Mouse (Mus musculus) midbrain, embryonic 16.5 days (tissue): Measurements from ENCODE around the gene Smarcd3. TPM values are rescaled to one million over a fixed set of nuclear protein-coding genes. Genes with fewer than 3 reads are reported as not detected.

Experiments used
- ATAC-seq: fragments of 200-750 bp; cut with Nextera tagmentation; 2 replicates; pipeline ENCODE4 v1.8.0; 2017; ENCODE audit warnings: moderate TSS enrichment
- H3K27ac ChIP-seq: fragments of 300-500 bp; sonication (generic); 2 replicates; pipeline ENCODE4 v1.5.1; 2014; ENCODE audit warnings: mild to moderate bottlenecking, low read length, mixed read lengths
- H3K27me3 ChIP-seq: fragments of 300-500 bp; sonication (generic); 2 replicates; pipeline ENCODE4 v1.6.1; 2014; ENCODE audit warnings: low read depth, low read length, mixed read lengths; ENCODE audit not compliant: control insufficient read depth, insufficient read depth
- H3K36me3 ChIP-seq: fragments of 300-500 bp; sonication (generic); 2 replicates; pipeline ENCODE4 v1.6.1; 2014; ENCODE audit warnings: mild to moderate bottlenecking, low read length, moderate library complexity, mixed read lengths; ENCODE audit not compliant: control insufficient read depth, insufficient read depth
- H3K4me1 ChIP-seq: fragments of 300-500 bp; sonication (generic); 2 replicates; pipeline ENCODE4 v1.6.1; 2014; ENCODE audit warnings: mild to moderate bottlenecking, low read length, mixed read lengths; ENCODE audit not compliant: control insufficient read depth, insufficient read depth
- H3K4me2 ChIP-seq: fragments of 300-500 bp; sonication (generic); 2 replicates; pipeline ENCODE4 v1.6.1; 2014; ENCODE audit warnings: mild to moderate bottlenecking, low read length, mixed read lengths
- H3K4me3 ChIP-seq: fragments of 300-500 bp; sonication (generic); 2 replicates; pipeline ENCODE4 v1.5.1; 2014; ENCODE audit warnings: low read depth, mild to moderate bottlenecking, low read length, moderate library complexity, mixed read lengths
- H3K9ac ChIP-seq: fragments of 300-500 bp; sonication (generic); 2 replicates; pipeline ENCODE4 v1.6.1; 2014; ENCODE audit warnings: low read depth, low read length, mixed read lengths
- H3K9me3 ChIP-seq: fragments of 300-500 bp; sonication (generic); replicated peaks from 2 replicates; pipeline ENCODE4 v1.6.1; 2014; ENCODE audit warnings: mild to moderate bottlenecking, low read length, mixed read lengths; ENCODE audit not compliant: control insufficient read depth, poor library complexity, severe bottlenecking
- WGBS: fragments of 180-500 bp; shearing (Covaris S2); extraction: QIAGEN DNeasy Blood & Tissue Kit; methylation state at CpG from one replicate; pipeline ENCODE4 v1.1.7; 2014; 5-methylcytosine and 5-hydroxymethylcytosine counted together
- polyA plus RNA-seq: library from polyadenylated mRNA; unstranded; fragments of >200 nt; fragmentation: Nextera tagmentation; extraction: Ambion mirVana; gene quantifications from 2 replicates; pipeline ENCODE4 v1.2.1, GENCODE M21; 2015

Gene Smarcd3
- polyA plus RNA-seq, 1 experiment from 2014 or later, result 192 TPM

DNA sequence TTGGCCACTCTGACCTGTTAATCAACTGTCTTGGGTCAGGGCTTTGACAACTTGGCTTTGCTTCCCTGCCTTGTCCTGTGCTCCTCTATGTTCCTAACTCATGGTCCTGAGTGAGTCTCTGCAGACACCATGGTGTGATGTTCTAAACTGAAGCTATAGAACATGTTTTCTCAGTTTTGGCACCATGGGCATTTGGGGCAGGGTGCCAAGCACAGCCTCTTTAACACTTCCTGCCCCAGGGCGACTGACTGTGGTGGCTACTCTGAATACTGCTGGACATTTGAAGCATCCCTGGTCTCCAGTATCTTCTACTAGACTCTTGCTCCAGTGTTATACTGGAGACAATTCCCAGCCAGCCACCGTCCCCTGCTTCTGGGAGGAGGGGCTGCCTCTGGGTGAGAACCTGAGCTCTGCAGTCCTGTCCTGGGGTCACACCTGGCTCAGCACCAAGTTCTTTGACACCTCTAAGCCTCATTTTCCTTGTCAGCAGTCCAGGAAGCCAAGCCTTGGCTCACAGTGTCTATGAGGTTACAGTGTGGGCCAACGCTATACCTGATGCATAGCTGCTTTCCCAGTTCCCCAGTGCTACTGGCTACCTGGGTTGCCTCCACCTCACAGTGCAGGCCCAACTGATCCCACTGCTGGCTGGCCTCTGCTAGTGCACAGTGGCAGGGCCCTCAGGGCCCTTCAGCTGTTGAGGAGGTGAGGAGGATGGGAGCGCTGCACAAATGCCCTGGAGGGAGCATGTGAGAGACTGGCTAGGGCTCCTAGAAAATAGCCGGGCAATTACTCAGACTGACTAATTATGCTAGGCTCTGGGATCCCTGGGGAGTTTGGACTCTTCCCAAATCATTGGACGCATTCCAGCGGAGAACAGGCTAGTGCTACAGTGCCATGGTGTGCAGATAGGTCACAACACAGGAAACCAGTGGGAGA, 12.6 kb downstream of the Smarcd3 start:
- Histone ChIP-seq H3K36me3 (no peaks in the 10 kb centered on the region), H3K27me3 (no peaks in the 10 kb centered on the region), H3K4me2 (no peak overlapping the region), H3K9me3 (no peaks in the 10 kb centered on the region), H3K4me1 (peaks cover 13% of the 10 kb centered on the region), H3K9ac (no peak overlapping the region), H3K27ac (peak overlapping the region; percentile 60), H3K4me3 (no peak overlapping the region)
- peak; percentile 46 for ATAC-seq
- WGBS, result 50% methylated on average over 7 of the region's 7 CpGs

DNA sequence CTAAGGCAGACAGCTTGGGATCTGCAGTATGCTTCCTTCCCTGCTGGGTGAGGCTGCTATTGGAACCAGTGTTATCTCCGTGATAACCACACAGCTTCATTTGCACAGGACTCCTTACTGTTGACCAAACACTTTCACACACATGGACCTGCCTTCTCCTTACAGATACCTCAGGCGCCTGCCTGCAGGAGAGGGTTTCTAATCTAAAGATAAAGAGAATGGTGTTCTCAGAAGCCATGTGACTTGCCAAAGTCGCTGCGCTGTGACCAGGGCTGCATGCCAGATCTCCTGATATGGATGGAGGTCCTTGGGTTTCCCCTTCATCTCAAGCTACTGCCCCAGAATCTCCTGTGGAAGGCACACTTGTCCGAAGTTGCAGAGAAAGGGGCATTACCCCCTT, 14.8 kb downstream of the Smarcd3 start:
- no peaks in the 10 kb centered on the region for H3K36me3 ChIP-seq
- no peak overlapping the region for H3K9ac ChIP-seq
- H3K9me3 ChIP-seq, result no peaks in the 10 kb centered on the region
- no peak overlapping the region for H3K4me2 ChIP-seq
- 62% methylated on average over 5 of the region's 5 CpGs for WGBS
- H3K27ac ChIP-seq, result no peak overlapping the region
- no peaks in the 10 kb centered on the region for H3K27me3 ChIP-seq
- H3K4me1 ChIP-seq, result peaks cover 26% of the 10 kb centered on the region
- no peak for ATAC-seq
- no peak overlapping the region for H3K4me3 ChIP-seq

DNA sequence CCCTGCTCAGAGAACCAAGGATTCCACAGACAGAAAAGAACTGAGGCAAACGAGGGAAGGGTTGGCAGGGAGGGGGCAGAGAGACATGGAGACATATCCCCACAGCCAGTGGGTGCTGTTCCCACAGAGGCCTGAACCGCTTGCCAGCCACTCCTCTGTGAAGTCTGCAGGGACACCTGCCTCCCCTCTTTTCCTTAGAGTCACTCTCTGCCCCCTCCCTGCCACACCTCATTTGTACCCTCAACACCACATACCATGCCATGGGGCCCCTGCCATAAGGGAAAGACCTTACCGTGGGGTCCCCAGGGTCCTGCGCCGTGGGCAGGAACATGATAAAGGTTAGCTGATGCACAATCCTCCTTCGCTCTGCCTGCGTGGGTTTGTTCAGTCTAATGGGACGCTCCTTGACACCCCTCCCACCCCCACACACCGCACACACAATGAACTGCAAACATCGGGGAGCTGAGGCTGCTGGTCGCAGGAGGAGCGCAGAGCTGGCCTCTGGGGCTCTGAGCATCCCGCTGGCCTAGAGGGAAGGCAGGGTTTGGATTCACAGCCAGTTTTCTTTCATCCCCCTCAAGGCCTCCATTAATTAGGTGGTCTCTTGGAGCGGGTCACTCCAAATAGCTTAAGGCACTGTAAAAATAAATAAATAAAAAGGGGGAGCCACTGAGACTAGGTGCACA, 18.1 kb downstream of the Smarcd3 start:
- 9% methylated on average over 14 of the region's 14 CpGs for WGBS
- no peak for ATAC-seq
- peak overlapping the region; percentile 90 for H3K9ac ChIP-seq
- H3K27ac ChIP-seq, result peak overlapping the region; percentile 100
- H3K9me3 ChIP-seq, result no peaks in the 10 kb centered on the region
- H3K4me3 ChIP-seq, result peak overlapping the region; percentile 62
- H3K4me1 ChIP-seq, result peaks cover 41% of the 10 kb centered on the region
- peak overlapping the region; percentile 97 for H3K4me2 ChIP-seq
- H3K36me3 ChIP-seq, result no peaks in the 10 kb centered on the region
- H3K27me3 ChIP-seq, result no peaks in the 10 kb centered on the region

DNA sequence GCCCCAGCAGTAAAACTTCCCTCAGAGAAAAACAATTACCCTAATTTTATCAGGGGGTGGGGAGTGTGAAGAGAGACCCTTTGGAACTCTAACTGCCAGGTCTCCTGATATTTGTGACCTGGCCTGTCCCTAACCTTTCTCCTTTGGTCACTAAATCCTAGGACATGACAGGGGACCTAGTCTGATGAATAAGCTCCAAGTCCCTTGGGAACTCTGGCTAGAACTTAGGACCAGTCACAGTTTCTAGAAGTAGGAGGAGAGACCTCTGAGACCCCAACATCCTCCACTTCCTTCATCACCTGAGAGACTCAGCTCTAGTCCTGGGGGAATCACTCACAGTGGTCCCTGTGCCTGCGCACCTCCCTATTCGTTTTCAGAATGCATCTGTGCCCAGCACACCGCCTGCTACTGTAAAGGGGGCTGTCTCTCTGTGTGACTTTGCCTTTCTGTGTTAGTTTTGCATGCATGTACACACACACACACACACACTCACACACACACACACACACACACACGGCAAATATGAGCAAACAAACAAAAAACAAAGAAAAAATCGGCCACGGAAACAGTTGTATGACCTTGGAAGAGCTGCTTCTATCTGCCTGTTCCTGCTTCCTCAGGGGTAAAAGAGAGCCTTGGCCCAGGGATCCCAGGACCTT, 18.8 kb downstream of the Smarcd3 start:
- H3K4me2 ChIP-seq, result peak overlapping the region; percentile 97
- H3K4me1 ChIP-seq, result peaks cover 48% of the 10 kb centered on the region
- no peaks in the 10 kb centered on the region for H3K36me3 ChIP-seq
- H3K9ac ChIP-seq, result peak overlapping the region; percentile 90
- no peaks in the 10 kb centered on the region for H3K27me3 ChIP-seq
- H3K27ac ChIP-seq, result peak overlapping the region; percentile 100
- 3% methylated on average over 6 of the region's 6 CpGs for WGBS
- no peaks in the 10 kb centered on the region for H3K9me3 ChIP-seq
- no peak for ATAC-seq
- H3K4me3 ChIP-seq, result peak overlapping the region; percentile 62

DNA sequence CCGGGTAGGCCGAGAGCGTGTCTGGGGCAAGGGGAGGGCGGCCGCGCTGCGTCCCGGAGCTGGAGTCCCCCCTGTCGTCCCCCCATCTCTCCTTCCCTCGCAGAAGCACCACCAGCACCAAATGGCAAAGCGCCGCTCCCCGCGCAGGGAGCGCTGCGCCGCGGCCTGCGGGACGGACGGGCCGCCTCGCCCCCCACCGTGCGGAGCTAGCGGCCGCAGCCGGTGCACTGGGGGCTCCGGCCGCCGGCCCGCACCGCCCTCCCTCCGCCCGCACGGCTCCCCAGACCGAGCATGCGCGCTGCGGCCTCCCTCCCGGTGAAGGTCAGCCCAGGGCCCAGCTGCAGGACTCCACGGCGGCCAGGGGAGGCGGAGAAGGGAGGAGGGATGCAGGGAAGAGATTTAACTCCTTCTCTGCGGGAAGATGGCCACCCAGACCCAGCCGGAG, 19.5 kb downstream of the Smarcd3 start:
- Histone ChIP-seq H3K27ac (peak overlapping the region; percentile 100), H3K9ac (peak overlapping the region; percentile 90), H3K27me3 (no peaks in the 10 kb centered on the region), H3K9me3 (no peaks in the 10 kb centered on the region), H3K4me2 (peak overlapping the region; percentile 97), H3K4me3 (peak overlapping the region; percentile 62), H3K36me3 (no peaks in the 10 kb centered on the region), H3K4me1 (peaks cover 53% of the 10 kb centered on the region)
- peak; percentile 67 for ATAC-seq
- under 1% methylated on average over 43 of the region's 46 CpGs for WGBS

DNA sequence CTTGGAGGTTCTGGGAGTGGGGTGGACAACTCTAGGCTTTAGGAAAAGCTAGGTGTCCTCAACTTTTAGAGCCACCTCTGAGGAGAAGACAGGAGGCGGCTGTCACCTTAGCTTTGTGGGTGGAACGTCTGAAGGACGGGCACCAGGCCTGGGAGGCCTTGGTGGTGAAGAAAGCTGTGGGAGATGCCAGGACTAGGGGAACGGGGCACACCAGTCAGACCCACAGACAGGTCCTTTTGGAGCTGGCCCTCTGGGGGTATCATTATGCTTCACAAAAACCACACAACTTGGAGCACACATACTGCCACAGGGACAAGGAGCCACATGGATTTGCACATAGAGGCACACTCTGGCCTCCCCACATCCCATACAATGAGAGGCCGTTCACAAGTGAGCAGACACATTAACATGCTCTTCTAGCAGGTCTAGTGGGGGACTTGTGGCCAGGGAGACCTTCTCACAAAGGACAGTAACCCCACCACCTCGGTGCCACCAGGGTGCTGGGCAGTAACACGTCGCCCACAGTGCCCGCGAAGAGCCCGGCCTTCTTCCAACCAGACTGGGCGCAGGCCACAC, 20.0 kb downstream of the Smarcd3 start:
- Histone ChIP-seq H3K4me2 (peak overlapping the region; percentile 97), H3K27me3 (no peaks in the 10 kb centered on the region), H3K4me3 (peak overlapping the region; percentile 62), H3K27ac (peak overlapping the region; percentile 100), H3K9ac (peak overlapping the region; percentile 90), H3K36me3 (no peaks in the 10 kb centered on the region), H3K9me3 (no peaks in the 10 kb centered on the region), H3K4me1 (peaks cover 57% of the 10 kb centered on the region)
- peak; percentile 8; the same call in 1 of the 2 replicates for ATAC-seq
- WGBS, result 14% methylated on average over 12 of the region's 12 CpGs

DNA sequence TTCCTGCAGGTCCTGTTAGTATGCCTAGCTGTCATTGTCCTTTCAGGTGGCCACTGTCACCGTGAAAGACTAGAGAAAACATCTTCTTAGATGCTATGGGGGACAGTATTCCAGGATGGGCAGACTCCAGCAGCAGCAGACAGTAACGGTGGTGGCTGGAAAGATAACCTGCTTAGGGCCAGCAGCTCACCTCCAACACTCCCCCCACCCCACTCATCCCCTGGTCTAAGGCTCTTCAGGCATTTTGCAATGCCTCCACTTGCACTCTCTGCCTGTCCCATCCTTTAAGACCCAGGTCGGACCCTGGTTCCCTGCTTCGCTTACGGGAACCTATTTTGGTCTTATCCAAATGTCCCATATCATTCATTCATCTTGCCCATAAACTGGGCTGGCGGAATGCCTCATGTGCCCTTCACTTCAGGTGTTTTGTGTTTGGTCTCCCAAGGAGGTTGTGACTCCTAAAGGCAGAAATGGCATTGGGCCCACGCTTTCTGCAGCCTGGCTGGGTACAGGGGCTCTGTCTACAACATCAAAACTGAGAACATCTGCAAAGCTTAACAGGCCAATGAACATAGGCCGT, 20.7 kb downstream of the Smarcd3 start:
- H3K27me3 ChIP-seq, result no peaks in the 10 kb centered on the region
- WGBS, result 57% methylated on average over 8 of the region's 8 CpGs
- H3K4me2 ChIP-seq, result peak overlapping the region; percentile 97
- peak overlapping the region; percentile 92 for H3K9ac ChIP-seq
- no peaks in the 10 kb centered on the region for H3K9me3 ChIP-seq
- H3K27ac ChIP-seq, result peak overlapping the region; percentile 100
- no peak for ATAC-seq
- no peaks in the 10 kb centered on the region for H3K36me3 ChIP-seq
- H3K4me1 ChIP-seq, result peaks cover 62% of the 10 kb centered on the region
- peak overlapping the region; percentile 70 for H3K4me3 ChIP-seq

DNA sequence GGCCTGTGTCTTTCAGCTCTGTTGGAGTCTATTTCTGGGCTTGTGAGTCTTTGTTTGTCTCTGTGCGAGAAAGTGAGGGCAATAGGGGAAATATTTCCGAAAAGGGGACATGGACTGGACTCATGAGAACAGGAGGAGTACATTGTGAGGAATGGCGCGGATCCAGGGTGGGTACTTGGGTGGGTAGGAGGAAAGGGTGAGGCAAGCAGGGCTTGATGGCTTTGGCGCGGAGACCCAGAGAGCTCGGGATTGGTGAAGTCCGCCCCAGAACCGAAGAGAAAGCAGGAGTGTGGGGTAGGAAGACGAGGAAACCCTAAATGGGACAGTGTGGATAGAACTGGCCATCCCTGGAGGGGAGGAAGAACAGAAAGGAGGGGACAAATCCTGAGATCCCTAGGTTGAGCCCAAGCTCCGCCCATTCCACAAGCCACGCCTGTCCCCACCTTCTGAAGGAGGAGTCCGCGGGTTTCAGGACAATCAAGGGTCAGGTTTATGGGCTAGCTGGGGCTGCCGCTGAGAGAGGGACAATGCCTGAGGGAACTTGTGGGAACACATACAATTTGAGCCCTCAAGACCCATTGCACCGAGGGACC, 21.4 kb downstream of the Smarcd3 start:
- ATAC-seq, result peak; percentile 12; the same call in 1 of the 2 replicates
- H3K9me3 ChIP-seq, result no peaks in the 10 kb centered on the region
- peak overlapping the region; percentile 92 for H3K9ac ChIP-seq
- H3K27ac ChIP-seq, result peak overlapping the region; percentile 100
- peaks cover 68% of the 10 kb centered on the region for H3K4me1 ChIP-seq
- H3K36me3 ChIP-seq, result no peaks in the 10 kb centered on the region
- peak overlapping the region; percentile 70 for H3K4me3 ChIP-seq
- H3K27me3 ChIP-seq, result no peaks in the 10 kb centered on the region
- peak overlapping the region; percentile 97 for H3K4me2 ChIP-seq
- 2% methylated on average over 16 of the region's 16 CpGs for WGBS
